Mouse (Mus musculus): Measurements from ENCODE around the gene Stag2.

DNA sequence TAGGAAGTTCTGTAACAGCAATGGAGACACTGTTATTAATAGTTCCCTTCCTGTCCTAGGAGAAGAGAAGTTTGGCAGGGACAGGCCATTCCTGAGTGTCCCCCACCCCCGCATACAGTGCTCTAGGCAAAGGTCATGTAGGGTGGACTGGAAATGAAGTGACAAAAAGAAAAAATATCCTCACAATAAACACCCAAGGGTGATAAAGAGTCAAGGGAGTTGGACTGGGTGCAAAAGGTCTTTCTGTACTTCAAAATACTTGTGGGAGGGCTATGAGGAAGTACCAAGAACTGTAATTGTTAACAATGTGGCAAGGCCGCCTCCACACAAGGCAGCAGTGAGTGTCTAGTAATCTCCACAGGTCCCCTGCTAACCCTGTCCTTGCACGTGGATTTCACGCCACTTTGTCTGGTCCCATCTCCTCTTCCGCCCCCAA is 1.1 kb upstream of the Stag2 start:
- TF ChIP-seq CTCF (IDR thresholded peaks at IDR 0.05; ENCODE audit: borderline replicate concordance, control insufficient read depth, extremely low read depth, insufficient read depth, low read length, poor library complexity) (no peak), POLR2A (IDR thresholded peaks at IDR 0.05; ENCODE audit: control insufficient read depth, extremely low read depth, insufficient read depth, low read length, poor library complexity) (no peak)

All from thymus, adult 2 months (tissue).